Mouse (Mus musculus) spleen, adult 18-20 months (tissue): ENCODE results near the gene Acpp.
"Not testable (repeated sequence)": the region's sequence is repeated elsewhere in the genome, so short reads cannot be mapped to it uniquely, and the experiment has no call there.

Experiments
- DNase-seq, 2 experiments: peaks; one replicate each; pipeline ENCODE4 v3.0.0; 2022; ENCODE audit warnings: mixed read lengths in 2 of 2

The Acpp gene

DNA sequence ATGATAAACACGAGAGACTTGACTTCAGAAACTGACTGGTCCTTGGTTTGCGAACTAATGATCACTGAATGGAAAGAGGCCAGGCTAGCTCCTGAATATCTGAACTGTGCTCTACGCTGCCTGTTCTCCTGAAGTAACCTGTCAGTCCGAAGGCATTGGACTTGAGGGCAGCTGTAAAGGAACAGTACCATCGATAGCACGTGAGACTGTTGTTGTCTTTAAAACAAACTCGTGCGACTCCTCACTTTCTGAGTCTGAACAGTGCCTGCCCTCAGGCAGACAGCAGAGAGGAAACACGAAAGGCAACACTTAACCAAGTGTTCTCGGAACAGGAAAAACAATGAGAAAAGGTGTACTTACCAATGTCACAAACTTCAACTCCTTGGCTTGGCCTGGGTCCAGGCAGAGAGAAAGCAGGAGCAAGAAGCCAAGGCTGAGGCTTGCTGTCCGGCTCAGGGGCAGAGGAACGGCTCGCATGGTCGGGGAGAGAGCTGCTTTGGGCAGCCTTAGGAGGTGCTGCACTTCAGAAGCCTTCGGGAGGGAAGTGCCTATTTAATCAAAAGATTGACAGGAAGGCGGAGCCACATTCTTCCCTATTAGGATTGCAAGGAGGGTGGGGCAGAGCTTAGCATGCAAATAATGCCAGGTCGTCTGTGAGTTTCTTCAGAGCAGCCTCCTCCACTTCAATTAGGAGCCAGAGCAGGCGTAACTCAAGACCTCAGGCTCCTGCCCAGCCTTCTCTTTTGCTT, at the start of gene Acpp:
TSS of gene Acpp (minus strand) at position 566 of the 749 bp plus-strand sequence.
- peak; percentile 16 to 54 for DNase-seq

- no peak for DNase-seq
These were observed 45.1 kb upstream of the Acpp start for GRCm38 (mm10) chr9:104382571-104383170.

- peak in 1 of 2 experiments; percentile 8 for DNase-seq
These were observed 42.1 kb upstream of the Acpp start for GRCm38 (mm10) chr9:104379532-104380162.

GRCm38 (mm10) chr9:104375573-104375972, 38.0 kb upstream of the Acpp start:
- DNase-seq: no peak

DNA sequence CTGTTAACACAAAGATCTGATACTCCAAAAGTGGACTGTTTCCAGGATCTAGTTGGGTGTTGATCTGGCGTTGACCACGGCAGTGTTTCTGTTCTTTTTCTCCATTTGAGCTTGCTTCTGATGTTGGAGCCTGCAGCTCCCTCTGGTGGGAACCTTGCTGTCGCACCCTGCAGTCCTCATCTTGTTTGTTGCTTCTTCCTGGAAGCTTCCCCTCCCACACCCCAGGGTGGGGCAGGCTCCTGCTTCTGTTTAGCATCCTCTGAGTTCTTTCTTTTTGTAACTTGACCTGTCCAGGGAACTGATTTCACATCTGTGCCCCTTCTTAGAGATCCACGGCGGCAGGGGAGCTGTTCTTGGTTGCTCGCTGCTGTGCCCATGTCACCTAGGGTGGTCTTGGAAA, 35.7 kb upstream of the Acpp start:
- DNase-seq: peak; percentile 11 to 34

- DNase-seq: no peak
These were observed 29.4 kb upstream of the Acpp start for GRCm38 (mm10) chr9:104366983-104367382.

GRCm38 (mm10) chr9:104361951-104362350, 24.4 kb upstream of the Acpp start:
- not testable (repeated sequence) for DNase-seq

- DNase-seq: no peak
These were observed 23.7 kb upstream of the Acpp start for GRCm38 (mm10) chr9:104361073-104361891.

GRCm38 (mm10) chr9:104360389-104360788, 22.8 kb upstream of the Acpp start:
- no peak for DNase-seq

GRCm38 (mm10) chr9:104355521-104356270, 18.1 kb upstream of the Acpp start:
- no peak for DNase-seq

DNA sequence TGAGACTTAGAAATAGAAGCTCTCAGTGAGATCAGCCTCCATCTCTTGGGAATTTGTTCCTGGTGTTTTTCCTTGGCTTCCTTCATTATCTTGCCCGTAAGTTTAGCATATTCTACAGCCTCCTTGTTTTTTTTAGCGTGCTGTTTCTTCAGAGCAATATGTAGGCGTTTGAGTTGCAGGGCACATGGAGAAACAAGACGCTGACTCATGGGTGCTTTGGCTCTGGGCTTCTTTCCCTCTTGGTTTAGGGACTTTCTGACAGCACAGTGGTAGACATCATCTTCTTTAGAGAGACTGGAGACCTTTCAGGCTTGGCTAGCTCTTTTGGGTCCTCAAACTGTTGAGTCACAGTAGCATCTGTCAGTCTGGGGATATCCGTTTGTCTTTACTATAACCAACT, 6.6 kb upstream of the Acpp start:
- DNase-seq: no peak

DNA sequence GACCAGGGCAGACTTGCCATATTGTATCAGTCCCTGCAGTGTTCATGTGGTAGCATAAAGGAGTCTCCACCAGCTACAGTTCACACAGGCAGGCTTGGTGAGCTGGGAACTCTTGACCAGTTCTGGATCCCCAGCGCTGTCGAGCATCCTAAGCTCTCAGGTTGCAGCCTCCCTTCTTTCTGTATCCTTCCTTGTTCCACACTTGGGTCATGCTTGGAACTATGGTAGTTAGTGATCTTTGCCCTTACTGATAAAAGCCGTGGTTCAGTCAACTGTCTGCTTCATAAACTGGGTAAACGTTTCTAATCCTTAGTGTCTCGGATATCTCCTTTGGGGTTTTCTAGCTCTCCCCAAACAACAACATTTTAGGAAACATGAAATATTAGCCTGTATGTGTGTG, 1.9 kb upstream of the Acpp start:
- no peak for DNase-seq

DNA sequence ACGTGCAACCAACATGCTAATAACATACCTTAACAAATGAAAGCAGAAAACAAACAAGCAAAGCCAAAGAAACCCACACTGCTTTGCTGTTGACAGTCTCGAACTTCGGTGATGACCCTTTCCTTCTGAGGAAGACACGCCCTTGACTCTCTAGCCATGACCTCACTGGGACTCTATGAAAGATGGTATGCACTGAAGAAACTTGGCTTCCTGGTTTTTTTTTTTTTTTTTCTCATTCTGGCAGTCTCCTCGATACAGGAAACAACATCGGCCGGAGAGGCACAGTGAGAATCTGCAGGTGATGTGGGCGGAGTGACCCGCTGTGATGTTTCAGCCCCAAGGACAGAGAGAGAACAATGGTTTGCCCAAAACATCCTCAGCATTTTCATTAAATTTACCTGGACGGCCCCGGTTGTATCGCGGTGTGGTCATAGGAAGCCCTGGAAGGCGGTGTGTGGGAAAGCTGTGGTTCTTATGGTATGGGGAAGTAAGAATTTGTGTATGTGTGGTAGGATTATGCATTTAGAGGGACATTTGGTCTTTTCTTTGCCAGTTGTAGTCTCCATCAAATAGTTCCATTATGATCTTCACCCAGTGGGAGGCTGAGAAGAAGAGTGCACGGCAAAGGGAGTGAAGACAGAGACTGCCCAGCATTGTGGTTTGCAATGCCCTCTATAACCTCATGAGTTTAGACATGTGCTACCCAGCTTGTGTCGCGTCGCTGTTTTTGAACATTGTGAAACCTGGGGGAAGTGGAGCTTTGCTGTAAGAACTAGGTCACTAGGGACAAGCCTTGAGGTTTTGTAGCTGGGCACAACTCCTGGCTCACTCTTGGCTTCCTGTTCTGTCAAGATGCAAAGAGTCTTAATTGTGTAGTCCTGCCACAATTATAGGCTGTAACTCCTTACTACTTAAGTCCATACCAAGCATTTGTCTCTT, 1.2 kb upstream of the Acpp start:
- DNase-seq: peak in 1 of 2 experiments; percentile 7

DNA sequence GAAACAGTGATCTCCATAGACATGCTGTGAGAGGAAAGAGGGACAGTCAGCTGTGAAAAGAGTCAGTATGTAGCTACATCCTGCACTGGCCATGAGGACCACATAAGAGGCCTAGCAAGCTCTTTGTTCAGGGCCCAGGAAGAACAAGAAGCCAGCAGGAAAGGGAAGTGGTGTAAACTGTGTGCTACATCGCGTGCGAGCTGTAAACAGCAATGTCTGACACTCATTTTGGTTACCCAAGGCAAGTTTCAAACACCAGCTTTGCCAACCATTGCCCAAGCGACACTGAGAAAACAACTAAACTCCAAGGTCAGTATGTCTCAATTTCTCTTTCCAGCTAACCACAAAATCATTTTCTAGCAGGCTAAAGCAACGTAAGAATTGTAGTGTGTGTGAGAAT, 6.2 kb downstream of the Acpp start:
- no peak for DNase-seq

DNA sequence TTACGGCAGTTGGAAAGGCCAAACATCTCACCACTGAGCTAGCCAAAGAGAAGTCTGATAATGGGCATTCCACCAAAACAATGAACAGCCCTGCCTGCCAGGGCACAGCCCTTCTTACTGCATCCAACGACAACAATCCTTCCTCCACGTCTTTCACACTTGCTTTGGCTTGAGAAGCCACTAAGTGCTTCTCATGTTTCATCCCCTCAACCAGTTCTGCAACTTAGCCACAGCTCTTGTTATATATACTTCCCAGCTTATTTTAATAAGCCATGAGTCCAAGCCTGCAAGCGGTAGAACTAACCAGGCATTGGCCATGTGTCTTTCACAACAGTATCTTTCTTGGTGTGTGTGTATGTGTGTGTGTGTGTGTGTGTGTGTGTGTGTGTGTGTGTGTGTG, 8.9 kb downstream of the Acpp start:
- no peak for DNase-seq

DNA sequence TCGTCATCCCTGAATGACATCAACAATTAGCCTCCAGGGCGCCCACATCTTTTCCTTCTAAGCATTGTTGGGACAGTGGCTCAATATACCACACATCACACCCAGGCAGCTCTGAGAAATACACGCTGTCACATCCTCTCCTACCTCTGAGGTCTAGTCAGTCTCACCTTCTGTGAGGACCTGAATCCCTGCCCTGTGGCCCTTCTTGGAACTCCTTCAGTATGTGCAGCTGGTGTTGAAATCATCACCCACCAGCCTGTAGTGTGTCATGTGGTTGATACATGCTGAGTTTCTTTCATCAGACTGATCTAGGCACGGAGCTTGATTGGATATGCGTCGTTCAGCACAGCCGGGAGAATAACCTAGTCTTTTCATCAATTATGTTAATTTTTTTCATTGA, 16.0 kb downstream of the Acpp start:
- no peak for DNase-seq

- DNase-seq: no peak
These were observed 21.2 kb downstream of the Acpp start for GRCm38 (mm10) chr9:104316351-104316750.

DNA sequence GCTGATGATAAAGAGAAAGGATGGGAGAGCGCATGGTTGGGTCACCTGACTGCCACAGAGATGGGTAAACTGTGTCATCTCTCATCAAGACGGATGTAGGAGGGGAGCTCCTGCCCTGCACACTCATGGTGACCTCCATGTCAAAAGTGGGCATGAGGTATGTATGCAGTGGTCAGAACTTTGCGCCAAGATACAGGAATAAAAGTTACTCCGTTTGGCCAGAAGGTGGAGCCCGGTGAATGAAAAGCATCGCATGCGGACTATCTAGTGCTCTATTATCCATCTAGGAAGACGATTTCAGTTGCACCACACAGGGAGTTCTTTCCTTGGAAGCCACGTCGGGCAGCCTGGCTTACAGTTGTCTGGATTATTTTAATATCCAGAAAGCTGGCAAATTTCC, 22.0 kb downstream of the Acpp start:
- peak in 1 of 2 experiments; percentile 8 for DNase-seq

GRCm38 (mm10) chr9:104306734-104307133, 30.8 kb downstream of the Acpp start:
- DNase-seq: peak; percentile 31 to 67

- no peak for DNase-seq
These were observed 32.0 kb downstream of the Acpp start for GRCm38 (mm10) chr9:104305333-104306111.
